Mouse (Mus musculus): Measurements from ENCODE around the gene Gnl1.
A peak's percentile ranks its signal among the peaks of the same experiment; 100 is the strongest.
"Not testable (repeated sequence)": the region's sequence is repeated elsewhere in the genome, so short reads cannot be mapped to it uniquely, and the experiment has no call there.

The Gnl1 gene

DNA sequence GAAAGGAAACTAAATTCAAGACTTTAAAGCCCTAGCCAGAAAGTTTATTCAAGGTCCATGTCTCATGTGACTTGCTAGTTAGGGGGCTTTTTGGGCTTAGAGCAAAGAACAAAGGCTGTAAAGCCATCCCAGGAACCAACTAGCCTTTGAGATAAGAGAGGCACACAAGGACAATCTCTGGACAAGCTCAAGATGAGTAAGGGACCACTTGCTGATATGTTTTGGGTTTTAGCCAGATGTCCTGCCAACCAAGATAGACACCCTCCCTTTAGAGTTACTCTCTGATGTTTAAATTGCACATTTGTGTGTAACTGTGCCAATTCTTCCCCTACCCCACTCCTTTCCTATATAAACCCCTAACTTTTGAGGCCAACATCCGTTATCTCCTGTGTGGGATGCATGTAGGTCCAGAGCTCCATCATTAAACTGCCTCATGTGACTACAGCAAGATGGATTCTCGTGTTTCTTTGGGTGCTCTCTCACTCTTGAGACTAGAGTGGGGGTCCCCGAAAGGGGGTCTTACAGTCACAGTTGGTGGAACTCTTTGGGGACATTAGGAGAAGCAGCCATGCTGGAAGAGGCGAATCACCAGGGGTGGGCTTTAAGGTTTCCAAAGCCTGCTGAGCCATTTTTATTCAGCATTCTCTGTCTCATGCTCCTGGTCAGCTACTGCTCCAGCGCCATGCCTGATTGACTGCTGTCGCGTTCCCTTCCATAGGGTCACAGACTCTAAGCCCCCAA lies 49.4 kb downstream of the Gnl1 start:
- no peak for DNase-seq

DNA sequence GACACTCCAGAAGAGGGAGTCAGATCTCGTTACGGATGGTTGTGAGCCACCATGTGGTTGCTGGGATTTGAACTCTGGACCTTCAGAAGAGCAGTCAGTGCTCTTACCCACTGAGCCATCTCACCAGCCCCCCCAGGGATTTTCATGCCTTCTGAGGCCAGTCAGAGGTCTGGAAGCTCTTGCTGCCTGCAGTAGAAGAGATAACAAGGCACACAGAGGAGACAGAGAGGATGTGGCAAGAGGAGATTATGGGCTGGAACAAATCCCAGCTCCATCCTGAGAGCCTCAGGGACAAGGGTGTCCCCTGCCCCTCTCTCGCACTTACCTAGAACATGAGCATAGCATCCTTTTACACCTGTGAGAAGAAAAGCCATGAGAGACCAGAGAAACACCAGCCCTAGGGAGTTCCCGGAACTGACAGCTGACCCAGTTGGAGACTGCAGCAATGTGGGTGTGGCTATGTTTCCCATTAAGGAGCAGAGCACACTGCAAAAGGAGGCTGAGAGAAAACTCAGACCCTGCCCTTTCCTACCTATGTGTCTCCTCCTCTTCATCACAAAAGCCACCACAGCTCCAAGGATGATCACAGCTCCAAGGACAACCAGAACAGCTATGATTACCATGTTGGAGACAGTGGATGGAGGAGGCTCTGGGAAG lies 50.5 kb downstream of the Gnl1 start:
- DNase-seq = not testable (repeated sequence)

GRCm38 (mm10) chr17:36030703-36031582 lies 51.3 kb downstream of the Gnl1 start:
- peak; percentile 16 for DNase-seq

DNA sequence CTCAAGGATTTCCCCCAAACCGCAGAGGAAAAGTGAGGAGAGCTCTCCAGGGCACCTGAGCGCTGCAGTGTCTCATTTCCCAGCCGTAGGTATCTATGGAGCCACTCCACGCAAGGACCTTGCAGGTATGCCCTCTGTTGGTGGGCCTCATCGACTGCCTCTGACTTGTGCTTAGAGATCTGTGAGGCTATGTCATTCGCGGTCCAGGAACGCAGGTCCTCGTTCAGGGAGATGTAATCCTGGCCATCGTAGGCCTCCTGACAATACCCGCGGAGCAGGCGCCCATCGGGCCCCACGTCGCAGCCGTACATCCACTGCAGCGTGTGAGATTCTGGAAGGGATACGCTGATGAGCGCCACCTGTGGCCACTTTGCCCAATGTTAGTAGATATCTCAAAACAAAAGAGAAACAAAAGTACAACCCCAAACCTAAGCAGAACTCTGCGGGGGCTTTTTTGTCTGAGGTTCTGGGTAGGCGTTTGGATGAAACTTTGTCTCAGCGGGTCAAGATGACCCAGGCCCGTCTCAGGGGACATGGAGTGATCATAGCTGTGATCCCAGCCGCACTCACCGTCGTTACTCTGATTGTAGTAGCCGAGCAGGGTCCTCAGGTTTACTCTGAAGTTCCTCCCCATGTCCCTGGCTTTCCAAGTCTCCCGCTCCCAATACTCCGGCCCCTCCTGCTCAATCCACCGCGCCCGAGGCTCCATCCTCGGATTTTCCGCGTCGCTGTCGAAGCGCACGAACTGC lies 52.1 kb downstream of the Gnl1 start:
- DNase-seq = peak; percentile 74

GRCm38 (mm10) chr17:36032351-36032875 lies 52.8 kb downstream of the Gnl1 start, which contains the start of gene H2-T23:
TSS of gene H2-T23 (minus strand) at chr17:36032855.
- DNase-seq = peak; percentile 71

DNA sequence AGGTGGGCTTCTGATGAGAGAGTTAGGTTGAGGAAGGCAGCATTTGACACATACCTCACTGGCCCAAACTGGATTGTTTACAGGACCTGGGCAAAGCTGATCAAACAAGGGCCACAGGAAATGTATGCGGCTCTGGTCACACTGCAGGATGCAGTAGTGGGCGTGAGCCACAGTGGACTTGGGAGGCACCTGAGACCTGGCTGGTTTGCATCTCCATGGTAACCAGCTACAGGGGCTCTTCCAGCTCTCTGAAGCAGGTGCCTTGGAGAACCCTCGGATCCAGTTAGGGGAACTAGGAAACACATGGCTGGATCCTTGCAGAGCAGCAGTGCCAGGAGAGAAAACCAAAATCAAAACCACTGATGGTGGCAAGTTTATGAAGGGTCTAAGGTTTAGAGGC lies 54.9 kb downstream of the Gnl1 start:
- not testable (repeated sequence) for DNase-seq

DNA sequence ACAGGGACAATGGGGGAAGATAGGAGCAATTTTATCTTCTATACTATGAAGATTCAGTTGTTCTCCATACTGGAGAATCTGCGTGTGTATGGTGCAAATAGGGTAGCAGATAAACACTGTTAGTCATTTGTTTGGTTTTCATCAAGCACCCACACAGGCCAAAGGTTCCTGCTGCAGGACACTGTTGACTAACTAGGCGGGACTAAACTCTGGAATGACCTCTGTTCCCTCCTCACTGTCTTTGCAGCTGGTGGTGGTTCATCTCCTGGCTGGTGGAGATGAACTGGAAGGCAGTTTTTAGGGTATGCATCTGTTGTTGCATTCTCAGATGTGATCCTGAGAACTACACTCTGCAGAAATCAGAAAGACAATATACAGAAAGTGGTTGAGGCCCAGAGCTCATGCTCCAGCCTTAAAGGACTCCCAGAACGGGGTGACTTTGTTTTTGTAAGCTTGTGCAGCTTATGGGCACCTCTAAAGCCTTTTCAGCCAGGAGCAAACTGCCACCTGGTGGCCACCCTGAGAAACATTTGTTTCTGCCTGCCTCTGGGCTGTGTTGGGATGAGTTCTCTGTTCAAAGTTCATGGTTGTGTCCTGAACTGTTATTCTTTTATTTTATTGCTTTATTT lies 55.5 kb downstream of the Gnl1 start:
- DNase-seq = peak; percentile 86

DNA sequence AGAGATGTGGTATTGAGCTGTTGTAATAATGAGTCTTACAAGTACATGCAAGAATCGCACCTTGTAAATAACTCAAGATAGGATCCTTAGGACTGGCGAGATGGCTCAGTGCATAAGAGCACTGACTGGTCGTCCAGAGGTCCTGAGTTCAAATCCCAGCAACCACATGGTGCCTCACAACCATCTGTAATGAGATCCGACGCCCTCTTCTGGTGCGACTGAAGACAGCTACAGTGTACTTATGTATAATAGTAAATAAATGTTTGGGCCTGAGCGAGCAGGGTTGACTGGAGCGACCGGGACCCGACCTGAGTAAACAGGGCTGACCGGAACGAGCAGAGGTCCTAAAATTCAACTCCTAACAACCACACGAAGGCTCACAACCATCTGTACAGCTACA lies 56.5 kb downstream of the Gnl1 start:
- peak; percentile 62 for DNase-seq
